Mouse (Mus musculus) megakaryocyte, embryonic 14.5 days (primary cell): ENCODE measurements around the gene Spata2l.
"Not testable (repeated sequence)": the region's sequence is repeated elsewhere in the genome, so short reads cannot be mapped to it uniquely, and the experiment has no call there.

Experiments
- FLI1 ChIP-seq: IDR thresholded peaks from 2 replicates; pipeline ENCODE4 v1.6.1; 2012; ENCODE audit warnings: low read length, inconsistent platforms, mixed read lengths
- GATA1 ChIP-seq: IDR thresholded peaks from 3 replicates; pipeline ENCODE4 v1.6.1; 2012; ENCODE audit warnings: mixed read lengths, low read length, inconsistent platforms, borderline replicate concordance

- TF ChIP-seq GATA1, FLI1: not testable (repeated sequence)
Measured at GRCm38 (mm10) chr8:123282994-123283393, 47.0 kb upstream of the Spata2l start.
